Mouse (Mus musculus) testis, adult 2 months (tissue): ENCODE results near the gene Foxe3. TPM values are rescaled to one million over a fixed set of nuclear protein-coding genes. Genes with fewer than 3 reads are reported as not detected.
"Not testable (repeated sequence)": the region's sequence is repeated elsewhere in the genome, so short reads cannot be mapped to it uniquely, and the experiment has no call there.

Experiments used
- H3K27ac ChIP-seq: fragments of 200-500 bp; 2 replicates; pipeline ENCODE4 v1.5.1; 2012; ENCODE audit warnings: low read depth, low read length; ENCODE audit not compliant: control insufficient read depth, insufficient read depth
- H3K27me3 ChIP-seq: fragments of 200-500 bp; 2 replicates; pipeline ENCODE4 v1.6.1; 2012; ENCODE audit warnings: mild to moderate bottlenecking, low read length, moderate library complexity; ENCODE audit not compliant: control insufficient read depth, insufficient read depth
- H3K36me3 ChIP-seq: fragments of 200-500 bp; 2 replicates; pipeline ENCODE4 v1.6.1; 2012; ENCODE audit warnings: mild to moderate bottlenecking, low read length; ENCODE audit not compliant: control insufficient read depth, insufficient read depth
- H3K4me1 ChIP-seq: fragments of 200-500 bp; 2 replicates; pipeline ENCODE4 v1.6.1; 2012; ENCODE audit warnings: low read length; ENCODE audit not compliant: control insufficient read depth, insufficient read depth
- H3K4me3 ChIP-seq: fragments of 200-500 bp; 2 replicates; pipeline ENCODE4 v1.5.1; 2012; ENCODE audit warnings: low read depth, mild to moderate bottlenecking, low read length, moderate library complexity, mixed read lengths; ENCODE audit not compliant: control insufficient read depth
- CTCF ChIP-seq: fragments of 200-500 bp; IDR thresholded peaks from 2 replicates; pipeline ENCODE4 v1.5.1; 2012; ENCODE audit warnings: low read depth, mild to moderate bottlenecking, inconsistent platforms, low read length, moderate library complexity; ENCODE audit not compliant: control insufficient read depth, insufficient read depth, insufficient replicate concordance
- POLR2A ChIP-seq: fragments of 200-500 bp; IDR thresholded peaks from 2 replicates; pipeline ENCODE4 v1.6.1; 2012; ENCODE audit warnings: low read depth, mild to moderate bottlenecking, inconsistent platforms, low read length, moderate library complexity; ENCODE audit not compliant: control insufficient read depth
- polyA plus RNA-seq: library from polyadenylated mRNA; depleted of rRNA; stranded (reverse); fragments of >200 nt; gene quantifications from 2 replicates; pipeline ENCODE4 v1.2.3, GENCODE M21; 2012; rRNA removed

Foxe3 gene
- polyA plus RNA-seq, result 0.95 and 1.3 TPM in 2 replicates

- Histone ChIP-seq H3K27ac (no peak within 1 kb of the TSS), H3K4me3 (peak within 1 kb of the TSS; percentile 44), H3K27me3 (no peaks in the 10 kb centered on the region; the same call in 1 of the 2 replicates), H3K4me1 (peaks cover 8% of the 10 kb centered on the region), H3K36me3 (no peaks in the 10 kb centered on the region)
- TF ChIP-seq CTCF, result no peak
- no peak for TF ChIP-seq POLR2A
Observed at GRCm38 (mm10) chr4:114925917-114926312, at the start of gene Foxe3. Gene Foxe3, minus strand, starts transcription at chr4:114926013.

- no peak for TF ChIP-seq POLR2A
- TF ChIP-seq CTCF, result no peak
- no peak overlapping the region for H3K4me3 ChIP-seq
Observed at GRCm38 (mm10) chr4:114973229-114973740, 47.5 kb upstream of the Foxe3 start.

GRCm38 (mm10) chr4:114970736-114971135 lies 44.9 kb upstream of the Foxe3 start:
- H3K4me3 ChIP-seq, result no peak overlapping the region
- no peaks in the 10 kb centered on the region for H3K27me3 ChIP-seq
- TF ChIP-seq POLR2A (no peak), CTCF (no peak)
- peaks cover 1% of the 10 kb centered on the region; the same call in 1 of the 2 replicates for H3K36me3 ChIP-seq
- H3K4me1 ChIP-seq, result no peaks in the 10 kb centered on the region
- no peak overlapping the region for H3K27ac ChIP-seq

More at GRCm38 (mm10) chr4:114973229-114973740, 47.5 kb upstream of the Foxe3 start:
- Histone ChIP-seq H3K27ac (no peak overlapping the region), H3K27me3 (no peaks in the 10 kb centered on the region), H3K36me3 (no peaks in the 10 kb centered on the region), H3K4me1 (no peaks in the 10 kb centered on the region)

- H3K27ac ChIP-seq, H3K4me1 ChIP-seq, H3K27me3 ChIP-seq, H3K36me3 ChIP-seq, H3K4me3 ChIP-seq: not testable (repeated sequence)
Observed at GRCm38 (mm10) chr4:114960881-114961280, 35.1 kb upstream of the Foxe3 start.

GRCm38 (mm10) chr4:114959533-114959932 lies 33.7 kb upstream of the Foxe3 start:
- Histone ChIP-seq H3K4me3 (no peak overlapping the region), H3K27ac (no peak overlapping the region), H3K27me3 (no peaks in the 10 kb centered on the region), H3K36me3 (0 out of 2 replicates have a peak, but pooled peaks cover 1% of the 10 kb centered on the region), H3K4me1 (no peaks in the 10 kb centered on the region)
- TF ChIP-seq CTCF (no peak), POLR2A (no peak)

GRCm38 (mm10) chr4:114958786-114959185 lies 33.0 kb upstream of the Foxe3 start:
- no peak overlapping the region for H3K27ac ChIP-seq
- no peaks in the 10 kb centered on the region for H3K4me1 ChIP-seq
- H3K36me3 ChIP-seq, result 0 out of 2 replicates have a peak, but pooled peaks cover 1% of the 10 kb centered on the region
- no peaks in the 10 kb centered on the region for H3K27me3 ChIP-seq
- no peak overlapping the region for H3K4me3 ChIP-seq
- no peak for TF ChIP-seq CTCF
- TF ChIP-seq POLR2A, result no peak

GRCm38 (mm10) chr4:114958231-114958630 lies 32.4 kb upstream of the Foxe3 start:
- no peaks in the 10 kb centered on the region for H3K4me1 ChIP-seq
- TF ChIP-seq CTCF (no peak), POLR2A (no peak)
- H3K27ac ChIP-seq, result no peak overlapping the region
- no peaks in the 10 kb centered on the region for H3K27me3 ChIP-seq
- no peak overlapping the region for H3K4me3 ChIP-seq
- 0 out of 2 replicates have a peak, but pooled peaks cover 1% of the 10 kb centered on the region for H3K36me3 ChIP-seq

- no peaks in the 10 kb centered on the region for H3K4me1 ChIP-seq
- H3K36me3 ChIP-seq, result 0 out of 2 replicates have a peak, but pooled peaks cover under 1% of the 10 kb centered on the region
- TF ChIP-seq CTCF (no peak), POLR2A (no peak)
- H3K27me3 ChIP-seq, result no peaks in the 10 kb centered on the region
- H3K27ac ChIP-seq, result no peak overlapping the region
- H3K4me3 ChIP-seq, result no peak overlapping the region
Observed at GRCm38 (mm10) chr4:114957403-114957802, 31.6 kb upstream of the Foxe3 start.
